Mouse (Mus musculus): Measurements from ENCODE around the gene Afap1l2. TPM values are rescaled to one million over a fixed set of nuclear protein-coding genes. Genes with fewer than 3 reads are reported as not detected.

The Afap1l2 gene
- polyA plus RNA-seq, 1 experiment from 2014 or later: 3.0 TPM

DNA sequence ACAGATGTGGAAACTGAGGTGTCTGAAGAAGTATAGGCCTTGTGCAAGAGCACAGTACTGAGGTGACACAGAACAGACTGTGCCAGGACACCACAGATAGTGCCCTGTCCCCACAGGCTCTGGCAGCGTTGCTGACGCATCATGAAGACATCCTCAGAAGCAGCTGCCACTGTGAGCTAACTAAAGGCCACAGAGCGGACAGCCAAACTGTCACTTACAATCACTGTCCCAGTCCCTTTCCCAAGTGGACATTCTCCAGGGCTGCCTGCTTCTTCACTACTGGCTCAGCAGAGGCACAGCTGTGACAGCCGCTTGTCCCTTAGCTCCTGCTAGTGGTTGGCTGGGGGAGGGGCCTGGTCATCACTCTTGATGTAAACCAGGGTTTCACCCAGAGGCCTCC lies 33.9 kb downstream of the Afap1l2 start:
- Histone ChIP-seq H3K9ac (ENCODE audit: low read length) (no peak overlapping the region), H3K36me3 (ENCODE audit: control insufficient read depth, insufficient read depth, low read length) (no peaks in the 10 kb centered on the region), H3K9me3 (ENCODE audit: control insufficient read depth, low read length) (no peaks in the 10 kb centered on the region), H3K4me1 (ENCODE audit: control insufficient read depth, insufficient read depth, low read length) (no peaks in the 10 kb centered on the region), H3K4me2 (no peak overlapping the region), H3K27me3 (ENCODE audit: control insufficient read depth, insufficient read depth, low read length) (no peaks in the 10 kb centered on the region), H3K4me3 (ENCODE audit: low read depth, low read length) (no peak overlapping the region), H3K27ac (ENCODE audit: low read depth, low read length) (no peak overlapping the region)
- no peak for ATAC-seq (ENCODE audit: low FRiP score)
- no peak for DNase-seq (ENCODE audit: low spot score, missing footprints)
- WGBS: 79% methylated on average over 4 of the region's 4 CpGs

- no peak for DNase-seq (ENCODE audit: low spot score, missing footprints)
- Histone ChIP-seq H3K27ac (ENCODE audit: low read depth, low read length) (no peak overlapping the region), H3K9me3 (ENCODE audit: control insufficient read depth, low read length) (no peaks in the 10 kb centered on the region), H3K9ac (ENCODE audit: low read length) (no peak overlapping the region), H3K4me2 (no peak overlapping the region), H3K4me3 (ENCODE audit: low read depth, low read length) (no peak overlapping the region), H3K36me3 (ENCODE audit: control insufficient read depth, insufficient read depth, low read length) (no peaks in the 10 kb centered on the region), H3K27me3 (ENCODE audit: control insufficient read depth, insufficient read depth, low read length) (no peaks in the 10 kb centered on the region), H3K4me1 (ENCODE audit: control insufficient read depth, insufficient read depth, low read length) (no peaks in the 10 kb centered on the region)
- ATAC-seq (ENCODE audit: low FRiP score): no peak
- WGBS: 86% methylated on average over 2 of the region's 2 CpGs
Observed at GRCm38 (mm10) chr19:56972768-56973167, 35.3 kb downstream of the Afap1l2 start.

DNA sequence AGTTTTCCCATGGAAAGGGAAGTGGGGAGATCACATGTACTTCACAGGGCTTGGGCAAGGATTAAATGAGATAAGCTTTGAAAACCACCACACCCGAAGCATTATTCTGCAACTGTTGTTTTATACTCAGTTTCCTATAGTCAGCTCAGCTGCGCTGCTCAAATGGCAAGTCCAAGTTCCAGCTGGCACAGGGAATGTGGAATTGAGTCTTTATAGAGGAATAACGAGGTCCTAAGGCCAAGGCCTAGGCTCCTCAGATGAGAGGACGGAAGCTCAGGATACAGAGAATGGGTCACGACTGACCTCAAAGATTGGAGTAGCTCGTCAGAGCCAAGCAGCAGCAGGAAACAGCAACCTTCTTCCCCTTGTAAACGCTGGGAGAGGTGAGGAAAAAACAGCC lies 36.7 kb downstream of the Afap1l2 start:
- Histone ChIP-seq H3K9me3 (ENCODE audit: control insufficient read depth, low read length) (no peaks in the 10 kb centered on the region), H3K27me3 (ENCODE audit: control insufficient read depth, insufficient read depth, low read length) (no peaks in the 10 kb centered on the region), H3K9ac (ENCODE audit: low read length) (no peak overlapping the region), H3K4me2 (no peak overlapping the region), H3K27ac (ENCODE audit: low read depth, low read length) (no peak overlapping the region), H3K36me3 (ENCODE audit: control insufficient read depth, insufficient read depth, low read length) (no peaks in the 10 kb centered on the region), H3K4me1 (ENCODE audit: control insufficient read depth, insufficient read depth, low read length) (no peaks in the 10 kb centered on the region), H3K4me3 (ENCODE audit: low read depth, low read length) (no peak overlapping the region)
- DNase-seq (ENCODE audit: low spot score, missing footprints) (no peak), ATAC-seq (ENCODE audit: low FRiP score) (no peak)
- WGBS: 81% methylated on average over 7 of the region's 7 CpGs

DNA sequence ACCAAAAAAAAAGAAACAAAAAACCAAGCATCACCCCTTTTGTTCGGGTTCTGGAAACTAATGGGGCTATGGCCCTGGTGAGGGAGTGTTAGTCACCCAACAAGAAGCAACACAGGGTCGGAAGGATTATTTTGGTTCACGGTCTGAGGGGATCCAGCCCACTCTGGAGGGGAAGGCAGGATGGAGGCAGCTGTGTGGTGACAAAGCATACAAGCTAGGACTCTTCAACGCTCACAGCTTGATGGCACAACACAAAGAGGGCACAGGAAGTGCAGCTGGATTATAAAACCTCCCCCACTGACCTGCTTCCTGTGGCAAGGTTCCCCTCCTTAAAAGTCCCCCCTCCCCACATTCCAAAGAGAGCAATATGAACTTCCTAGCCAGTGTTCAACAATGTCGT lies 44.2 kb downstream of the Afap1l2 start:
- H3K27ac ChIP-seq (ENCODE audit: low read depth, low read length): no peak overlapping the region
- H3K4me1 ChIP-seq (ENCODE audit: control insufficient read depth, insufficient read depth, low read length): 0 out of 2 replicates have a peak, but pooled peaks cover 2% of the 10 kb centered on the region
- 65% methylated on average over 5 of the region's 5 CpGs for WGBS
- no peak overlapping the region for H3K9ac ChIP-seq (ENCODE audit: low read length)
- no peak overlapping the region for H3K4me3 ChIP-seq (ENCODE audit: low read depth, low read length)
- H3K4me2 ChIP-seq: no peak overlapping the region
- H3K27me3 ChIP-seq (ENCODE audit: control insufficient read depth, insufficient read depth, low read length): no peaks in the 10 kb centered on the region
- H3K36me3 ChIP-seq (ENCODE audit: control insufficient read depth, insufficient read depth, low read length): no peaks in the 10 kb centered on the region
- DNase-seq (ENCODE audit: low spot score, missing footprints) (no peak), ATAC-seq (ENCODE audit: low FRiP score) (no peak)
- H3K9me3 ChIP-seq (ENCODE audit: control insufficient read depth, low read length): no peaks in the 10 kb centered on the region

GRCm38 (mm10) chr19:56959601-56960000 lies 48.4 kb downstream of the Afap1l2 start:
- no peak for ATAC-seq (ENCODE audit: low FRiP score)
- no peak overlapping the region for H3K4me2 ChIP-seq
- H3K4me3 ChIP-seq (ENCODE audit: low read depth, low read length): no peak overlapping the region
- H3K9ac ChIP-seq (ENCODE audit: low read length): no peak overlapping the region
- H3K27ac ChIP-seq (ENCODE audit: low read depth, low read length): no peak overlapping the region
- H3K9me3 ChIP-seq (ENCODE audit: control insufficient read depth, low read length): no peaks in the 10 kb centered on the region
- H3K36me3 ChIP-seq (ENCODE audit: control insufficient read depth, insufficient read depth, low read length): no peaks in the 10 kb centered on the region
- WGBS: 82% methylated on average over 3 of the region's 3 CpGs
- 0 out of 2 replicates have a peak, but pooled peaks cover 2% of the 10 kb centered on the region for H3K4me1 ChIP-seq (ENCODE audit: control insufficient read depth, insufficient read depth, low read length)
- DNase-seq (ENCODE audit: low spot score, missing footprints): no peak
- H3K27me3 ChIP-seq (ENCODE audit: control insufficient read depth, insufficient read depth, low read length): no peaks in the 10 kb centered on the region

DNA sequence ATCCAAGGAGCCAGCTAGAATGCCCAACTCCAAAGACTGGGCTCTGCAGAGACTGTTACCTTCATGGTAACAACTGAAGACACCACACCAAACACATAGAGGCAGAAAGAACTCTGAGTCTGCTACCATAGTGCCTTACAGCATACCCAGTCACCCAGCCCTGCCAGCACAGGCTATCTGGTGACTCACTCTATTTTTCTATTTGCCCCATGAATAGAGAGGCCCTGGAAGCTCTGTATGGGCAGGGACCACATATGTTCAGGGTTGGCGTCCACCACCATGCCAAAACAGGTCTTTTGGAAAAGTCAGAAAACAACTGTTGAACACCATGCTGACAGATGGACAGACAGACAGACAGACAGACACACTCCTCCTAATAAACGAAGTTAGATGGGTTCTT lies 49.0 kb downstream of the Afap1l2 start:
- WGBS: 89% methylated on average over 2 of the region's 2 CpGs
- H3K4me3 ChIP-seq (ENCODE audit: low read depth, low read length): no peak overlapping the region
- no peak overlapping the region for H3K27ac ChIP-seq (ENCODE audit: low read depth, low read length)
- DNase-seq (ENCODE audit: low spot score, missing footprints) (no peak), ATAC-seq (ENCODE audit: low FRiP score) (no peak)
- H3K9me3 ChIP-seq (ENCODE audit: control insufficient read depth, low read length): no peaks in the 10 kb centered on the region
- no peaks in the 10 kb centered on the region for H3K27me3 ChIP-seq (ENCODE audit: control insufficient read depth, insufficient read depth, low read length)
- no peak overlapping the region for H3K9ac ChIP-seq (ENCODE audit: low read length)
- H3K4me2 ChIP-seq: no peak overlapping the region
- H3K36me3 ChIP-seq (ENCODE audit: control insufficient read depth, insufficient read depth, low read length): no peaks in the 10 kb centered on the region
- 0 out of 2 replicates have a peak, but pooled peaks cover 2% of the 10 kb centered on the region for H3K4me1 ChIP-seq (ENCODE audit: control insufficient read depth, insufficient read depth, low read length)

DNA sequence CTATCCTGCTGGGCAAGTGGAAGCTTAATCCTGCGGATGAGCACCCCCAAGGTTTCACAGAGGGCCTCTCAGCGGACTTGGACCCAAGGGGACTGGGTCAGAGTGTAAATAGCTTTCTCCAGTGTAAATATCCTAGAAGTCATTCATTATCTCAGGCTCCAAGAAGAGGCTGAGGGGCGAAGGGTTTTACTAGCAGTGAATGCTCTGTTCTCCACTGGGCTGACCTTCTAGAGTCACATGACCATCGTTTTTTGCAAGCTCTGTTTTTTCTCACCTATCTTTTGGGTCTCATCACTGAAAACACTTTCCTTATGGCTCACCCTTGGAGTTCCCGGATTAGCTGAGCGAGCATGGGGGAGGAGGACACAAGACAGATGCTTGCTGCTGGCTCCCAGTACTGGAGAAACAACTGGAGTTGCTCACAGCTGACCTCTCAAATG lies 49.4 kb downstream of the Afap1l2 start:
- ATAC-seq (ENCODE audit: low FRiP score) (no peak), DNase-seq (ENCODE audit: low spot score, missing footprints) (no peak)
- Histone ChIP-seq H3K36me3 (ENCODE audit: control insufficient read depth, insufficient read depth, low read length) (no peaks in the 10 kb centered on the region), H3K9ac (ENCODE audit: low read length) (no peak overlapping the region), H3K27me3 (ENCODE audit: control insufficient read depth, insufficient read depth, low read length) (no peaks in the 10 kb centered on the region), H3K4me3 (ENCODE audit: low read depth, low read length) (no peak overlapping the region), H3K9me3 (ENCODE audit: control insufficient read depth, low read length) (no peaks in the 10 kb centered on the region), H3K27ac (ENCODE audit: low read depth, low read length) (no peak overlapping the region), H3K4me2 (no peak overlapping the region), H3K4me1 (ENCODE audit: control insufficient read depth, insufficient read depth, low read length) (0 out of 2 replicates have a peak, but pooled peaks cover 2% of the 10 kb centered on the region)
- 54% methylated on average over 6 of the region's 6 CpGs for WGBS

GRCm38 (mm10) chr19:56958011-56958410 lies 50.0 kb downstream of the Afap1l2 start:
- 87% methylated on average over 4 of the region's 4 CpGs for WGBS
- Histone ChIP-seq H3K9me3 (ENCODE audit: control insufficient read depth, low read length) (no peaks in the 10 kb centered on the region), H3K9ac (ENCODE audit: low read length) (no peak overlapping the region), H3K4me1 (ENCODE audit: control insufficient read depth, insufficient read depth, low read length) (0 out of 2 replicates have a peak, but pooled peaks cover 2% of the 10 kb centered on the region), H3K4me2 (no peak overlapping the region), H3K36me3 (ENCODE audit: control insufficient read depth, insufficient read depth, low read length) (no peaks in the 10 kb centered on the region), H3K27me3 (ENCODE audit: control insufficient read depth, insufficient read depth, low read length) (no peaks in the 10 kb centered on the region), H3K27ac (ENCODE audit: low read depth, low read length) (no peak overlapping the region), H3K4me3 (ENCODE audit: low read depth, low read length) (no peak overlapping the region)
- no peak for ATAC-seq (ENCODE audit: low FRiP score)
- no peak for DNase-seq (ENCODE audit: low spot score, missing footprints)

GRCm38 (mm10) chr19:56955568-56956513 lies 52.2 kb downstream of the Afap1l2 start:
- H3K4me1 ChIP-seq (ENCODE audit: control insufficient read depth, insufficient read depth, low read length): 0 out of 2 replicates have a peak, but pooled peaks cover 2% of the 10 kb centered on the region
- H3K36me3 ChIP-seq (ENCODE audit: control insufficient read depth, insufficient read depth, low read length): no peaks in the 10 kb centered on the region
- no peak for DNase-seq (ENCODE audit: low spot score, missing footprints)
- H3K4me2 ChIP-seq: no peak overlapping the region
- no peaks in the 10 kb centered on the region for H3K27me3 ChIP-seq (ENCODE audit: control insufficient read depth, insufficient read depth, low read length)
- WGBS: 87% methylated on average over 20 of the region's 20 CpGs
- H3K27ac ChIP-seq (ENCODE audit: low read depth, low read length): no peak overlapping the region
- ATAC-seq (ENCODE audit: low FRiP score): no peak
- H3K4me3 ChIP-seq (ENCODE audit: low read depth, low read length): no peak overlapping the region
- no peaks in the 10 kb centered on the region for H3K9me3 ChIP-seq (ENCODE audit: control insufficient read depth, low read length)
- no peak overlapping the region for H3K9ac ChIP-seq (ENCODE audit: low read length)
